Mouse (Mus musculus) MEL (cell line): ENCODE measurements around the gene Actl6a. TPM values are rescaled to one million over a fixed set of nuclear protein-coding genes. Genes with fewer than 3 reads are reported as not detected.
A peak's percentile ranks its signal among the peaks of the same experiment; 100 is the strongest.

Source experiments
- DNase-seq: peaks from one replicate; pipeline ENCODE4 v3.0.0; 2011; ENCODE audit warnings: low read depth, low spot score
- H3K27ac ChIP-seq: 2 replicates; pipeline ENCODE4 v1.5.1; 2012; ENCODE audit warnings: low read depth, mild to moderate bottlenecking, control low read depth, low read length, moderate library complexity; ENCODE audit not compliant: control insufficient read depth
- H3K27me3 ChIP-seq, 2 experiments: fragments of 150-350 bp in 1 of 2; sonication (generic) in 1 of 2; 2 replicates each; pipeline ENCODE4 v1.6.1; 2012; ENCODE audit warnings: low read length in 2 of 2, mild to moderate bottlenecking in 2 of 2, improper control_type of control experiment in 1 of 2, moderate library complexity in 1 of 2; ENCODE audit not compliant: insufficient read depth in 2 of 2, control insufficient read depth in 1 of 2
- H3K36me3 ChIP-seq, 2 experiments: 2 replicates each; pipeline ENCODE4 v1.6.1; 2012 to 2014; ENCODE audit warnings: low read length in 2 of 2, improper control_type of control experiment in 1 of 2, inconsistent platforms in 1 of 2, mild to moderate bottlenecking in 1 of 2; ENCODE audit not compliant: insufficient read depth in 2 of 2, control insufficient read depth in 1 of 2
- H3K4me1 ChIP-seq, 2 experiments: fragments of 150-350 bp in 1 of 2; sonication (generic) in 1 of 2; 2 replicates each; pipeline ENCODE4 v1.6.1; 2012; ENCODE audit warnings: low read length in 2 of 2, improper control_type of control experiment in 1 of 2, mild to moderate bottlenecking in 1 of 2; ENCODE audit not compliant: insufficient read depth in 2 of 2, control insufficient read depth in 1 of 2
- H3K4me3 ChIP-seq, 2 experiments: fragments of 150-350 bp in 1 of 2; sonication (generic) in 1 of 2; 2 replicates each; pipeline ENCODE4 v1.5.1; 2012; ENCODE audit warnings: low read depth in 2 of 2, low read length in 2 of 2, mild to moderate bottlenecking in 2 of 2, moderate library complexity in 2 of 2, control low read depth in 1 of 2, improper control_type of control experiment in 1 of 2; ENCODE audit not compliant: control insufficient read depth in 1 of 2, insufficient read depth in 1 of 2
- H3K79me2 ChIP-seq: 2 replicates; pipeline ENCODE4 v1.6.1; 2012; ENCODE audit warnings: mild to moderate bottlenecking, low read length, moderate library complexity; ENCODE audit not compliant: control insufficient read depth, poor library complexity, insufficient read depth
- H3K9ac ChIP-seq: 2 replicates; pipeline ENCODE4 v1.6.1; 2012; ENCODE audit warnings: low read depth, mild to moderate bottlenecking, control low read depth, low read length, moderate library complexity; ENCODE audit not compliant: control insufficient read depth, poor library complexity, severe bottlenecking
- H3K9me3 ChIP-seq: fragments of 150-350 bp; sonication (generic); replicated peaks from 2 replicates; pipeline ENCODE4 v1.6.1; 2012; ENCODE audit warnings: mild to moderate bottlenecking, low read length, improper control_type of control experiment, moderate library complexity; ENCODE audit not compliant: insufficient read depth
- CHD1 ChIP-seq: IDR thresholded peaks from 2 replicates; pipeline ENCODE4 v1.6.1; 2012; ENCODE audit warnings: low read depth, mild to moderate bottlenecking, inconsistent platforms, low read length, improper control_type of control experiment
- CHD2 ChIP-seq: IDR thresholded peaks from 2 replicates; pipeline ENCODE4 v1.6.1; 2011; ENCODE audit warnings: low read length, improper control_type of control experiment
- EP300 ChIP-seq, 2 experiments: IDR thresholded peaks; 2 replicates each; pipeline ENCODE4 v1.6.1; 2011; ENCODE audit warnings: improper control_type of control experiment in 2 of 2, low read length in 2 of 2, low read depth in 1 of 2, mild to moderate bottlenecking in 1 of 2
- KAT2A ChIP-seq: conservative IDR thresholded peaks from 2 replicates; pipeline ENCODE4 v1.6.1; 2012; ENCODE audit warnings: low read depth, low read length, improper control_type of control experiment, inconsistent platforms
- MAFK ChIP-seq: IDR thresholded peaks from 2 replicates; pipeline ENCODE4 v1.6.1; 2011; ENCODE audit warnings: low read depth, mild to moderate bottlenecking, low read length, improper control_type of control experiment, borderline replicate concordance
- MEF2A ChIP-seq: IDR thresholded peaks from 2 replicates; pipeline ENCODE4 v1.6.1; 2014; ENCODE audit warnings: low read depth, mild to moderate bottlenecking, inconsistent platforms, low read length, improper control_type of control experiment; ENCODE audit not compliant: poor library complexity, insufficient replicate concordance, severe bottlenecking; ENCODE audit errors: extremely low read depth
- MXI1 ChIP-seq: IDR thresholded peaks from 2 replicates; pipeline ENCODE4 v1.6.1; 2011; ENCODE audit warnings: mild to moderate bottlenecking, low read depth, low read length, improper control_type of control experiment
- POLR2A ChIP-seq, 2 experiments: IDR thresholded peaks; 2 replicates each; pipeline ENCODE4 v1.6.1; 2011 to 2012; ENCODE audit warnings: low read length in 2 of 2, mild to moderate bottlenecking in 2 of 2, control low read depth in 1 of 2, improper control_type of control experiment in 1 of 2, low read depth in 1 of 2, moderate library complexity in 1 of 2; ENCODE audit not compliant: control insufficient read depth in 1 of 2, insufficient read depth in 1 of 2, poor library complexity in 1 of 2
- RAD21 ChIP-seq: IDR thresholded peaks from 2 replicates; pipeline ENCODE4 v1.6.1; 2011; ENCODE audit warnings: mild to moderate bottlenecking, low read depth, low read length, improper control_type of control experiment
- SIN3A ChIP-seq: IDR thresholded peaks from 2 replicates; pipeline ENCODE4 v1.6.1; 2012; ENCODE audit warnings: low read length, improper control_type of control experiment, inconsistent platforms
- SMC3 ChIP-seq: IDR thresholded peaks from 2 replicates; pipeline ENCODE4 v1.6.1; 2011; ENCODE audit warnings: low read depth, low read length, improper control_type of control experiment
- TCF12 ChIP-seq: IDR thresholded peaks from 2 replicates; pipeline ENCODE4 v1.6.1; 2014; ENCODE audit warnings: low read depth, mild to moderate bottlenecking, inconsistent platforms, low read length, improper control_type of control experiment, moderate library complexity
- UBTF ChIP-seq: IDR thresholded peaks from 2 replicates; pipeline ENCODE4 v1.6.1; 2012; ENCODE audit warnings: low read depth, mild to moderate bottlenecking, inconsistent platforms, low read length, improper control_type of control experiment, moderate library complexity, borderline replicate concordance; ENCODE audit not compliant: insufficient read depth
- USF1 ChIP-seq: IDR thresholded peaks from 2 replicates; pipeline ENCODE4 v1.6.1; 2014; ENCODE audit warnings: low read depth, mild to moderate bottlenecking, inconsistent platforms, low read length, improper control_type of control experiment, moderate library complexity
- USF2 ChIP-seq, 2 experiments: IDR thresholded peaks; 2 replicates each; pipeline ENCODE4 v1.6.1; 2011 to 2012; ENCODE audit warnings: improper control_type of control experiment in 2 of 2, low read length in 2 of 2, borderline replicate concordance in 1 of 2, inconsistent platforms in 1 of 2, low read depth in 1 of 2, mild to moderate bottlenecking in 1 of 2; ENCODE audit not compliant: insufficient read depth in 1 of 2
- ZC3H11A ChIP-seq: IDR thresholded peaks from 2 replicates; pipeline ENCODE4 v1.6.1; 2012; ENCODE audit warnings: low read depth, mild to moderate bottlenecking, inconsistent platforms, low read length, improper control_type of control experiment
- ZNF384 ChIP-seq: IDR thresholded peaks from 2 replicates; pipeline ENCODE4 v1.6.1; 2012; ENCODE audit warnings: low read depth, mild to moderate bottlenecking, inconsistent platforms, low read length, improper control_type of control experiment
- polyA plus RNA-seq, 2 experiments: library from polyadenylated mRNA; stranded (reverse) in 1 of 2; unstranded in 1 of 2; fragments of >175 nt in 1 of 2; fragments of >200 nt in 1 of 2; gene quantifications; 2 replicates each; pipeline versions ENCODE4 v1.2.1 to v1.2.4; 2012; ENCODE audit warnings: low replicate concordance in 2 of 2, low read depth in 1 of 2; ENCODE audit not compliant: insufficient read length in 2 of 2, insufficient read depth in 1 of 2, missing spikeins in 1 of 2
- total RNA-seq: library from RNA; depleted of rRNA; stranded (reverse); fragments of 300-350 nt; gene quantifications from 2 replicates; pipeline ENCODE4 v1.2.3, GENCODE M21; 2012

Gene Actl6a
- total and polyA plus RNA-seq, 3 experiments, result 129 to 175 TPM; not detected in 1

GRCm38 (mm10) chr3:32708368-32709231 is 2.5 kb downstream of the Actl6a start (continued):
- peak; percentile 26; the same call in 1 of the 2 replicates for TF ChIP-seq TCF12
- TF ChIP-seq CHD1, result no peak
- TF ChIP-seq CHD2, result peak; percentile 77
- no peak for TF ChIP-seq USF1
- peak; percentile 65 for TF ChIP-seq KAT2A
- TF ChIP-seq POLR2A (IDR thresholded peaks at IDR 0.05; ENCODE audit: control insufficient read depth in 1 of 2, insufficient read depth in 1 of 2, low read depth in 1 of 2, low read length in 2 of 2, poor library complexity in 1 of 2), result peak; percentile 76; a peak in 3 of 4 replicates
- TF ChIP-seq USF2 (IDR thresholded peaks at IDR 0.05; ENCODE audit: borderline replicate concordance in 1 of 2, insufficient read depth in 1 of 2, low read depth in 1 of 2, low read length in 2 of 2), result no peak
- TF ChIP-seq ZNF384, result no peak
- no peak for TF ChIP-seq SMC3
- no peak for TF ChIP-seq UBTF
- TF ChIP-seq RAD21, result no peak
- TF ChIP-seq MXI1, result peak; percentile 82
- no peak for TF ChIP-seq MEF2A

- Histone ChIP-seq H3K79me2 (peaks cover 22% of the 10 kb centered on the region), H3K27ac (peak overlapping the region; percentile 87), H3K9me3 (no peaks in the 10 kb centered on the region), H3K36me3 (peaks cover 16 to 20% of the 10 kb centered on the region in 2 experiments), H3K9ac (peak overlapping the region; percentile 97), H3K27me3 (no peaks in the 10 kb centered on the region), H3K4me3 (peak overlapping the region; percentile 85 to 97), H3K4me1 (peaks cover 13 to 14% of the 10 kb centered on the region in 2 experiments)
- TF ChIP-seq MAFK, result no peak
- TF ChIP-seq ZC3H11A, result no peak
- peak in 1 of 2 experiments; percentile 35; a peak in 1 of 4 replicates for TF ChIP-seq EP300 (IDR thresholded peaks at IDR 0.05; ENCODE audit: low read depth in 1 of 2, low read length in 2 of 2)
- TF ChIP-seq KAT2A, result no peak
- no peak for TF ChIP-seq SIN3A
- DNase-seq, result no peak
Measured at GRCm38 (mm10) chr3:32709388-32709787, 3.3 kb downstream of the Actl6a start.
